16 mouse cellular contexts compared by ENCODE assay signal in the genomic region with DNA sequence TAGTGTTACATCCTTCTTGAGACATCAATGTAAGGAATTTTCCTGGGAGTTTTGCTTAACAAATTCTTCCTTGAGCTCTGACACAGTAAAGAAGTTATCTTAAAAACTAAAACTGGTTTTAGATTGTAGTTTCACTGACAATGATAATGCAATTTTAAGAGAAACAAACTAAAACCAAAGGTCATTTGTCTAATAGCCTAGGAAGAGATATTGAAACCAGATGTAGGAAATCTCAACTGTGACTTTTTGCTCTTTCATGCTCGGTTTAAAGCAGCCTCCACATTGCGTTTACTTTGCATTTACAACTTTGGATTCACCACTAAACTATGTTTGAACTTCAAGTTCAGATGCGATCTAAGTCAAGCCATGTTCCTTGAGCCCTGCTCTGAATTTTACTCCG. TPM values are rescaled to one million over a fixed set of nuclear protein-coding genes. Genes with fewer than 3 reads are reported as not detected.
A peak's percentile ranks its signal among the peaks of the same experiment; 100 is the strongest.
DNase-seq lines count a peak whose midpoint lies in the region; ATAC-seq and TF ChIP-seq lines count a peak whose summit lies in the region.
"Had no signal": no experiment of that assay in that cellular context is flagged by ENCODE, and none has a peak within 500 bp of the region (broad histone marks: within the 10 kb centered on the region; RNA-seq: fewer than 3 reads in every experiment).

No protein-coding gene starts in this region.

- WGBS in kidney, embryonic 16.5 days: 40% methylated on average over 4 of the region's 4 CpGs
- 56% methylated on average over 4 of the region's 4 CpGs for whole genome bisulfite sequencing in neural tube, embryonic 11.5 days

- H3K9ac ChIP-seq in kidney, embryonic 16.5 days (replicated peaks; ENCODE audit: low read length): no peak overlapping the region
- no peak overlapping the region for H3K9ac ChIP-seq in neural tube, embryonic 11.5 days (ENCODE audit: low read length)
- H3K9ac ChIP-seq: midbrain, embryonic 13.5 days had no signal

- peak overlapping the region; percentile 39; the same call in 1 of the 2 replicates for H3K4me2 ChIP-seq in kidney, embryonic 16.5 days (replicated peaks; ENCODE audit: low read depth, low read length)
- peak overlapping the region; percentile 29 for H3K4me2 ChIP-seq in neural tube, embryonic 11.5 days (ENCODE audit: low read depth)

- no peak for DNase-seq in kidney, postnatal 25 days
- peak; percentile 62 for DNase-seq in embryo, embryonic 10.5 days (ENCODE audit: low spot score)
- DNase-seq in neural tube, embryonic 11.5 days (ENCODE audit: low spot score): no peak
- DNase-seq in left cerebral cortex, postnatal 25 days (ENCODE audit: low spot score in 2 of 2): no peak
- no peak for DNase-seq in kidney, adult 11 months
- no peak for DNase-seq in thymus, postnatal 0 days (ENCODE audit: low spot score)
- DNase-seq: cerebellum, adult 9-11 months; heart, adult 2 months; heart, postnatal 4 days; kidney, adult 8-10 months; lung, postnatal 14 days; right cerebral cortex, postnatal 25 days; thymus, postnatal 25 days had no signal

- ATAC-seq in kidney, embryonic 16.5 days (ENCODE audit: low FRiP score, low TSS enrichment): no peak
- ATAC-seq in neural tube, embryonic 11.5 days (ENCODE audit: insufficient read depth, low FRiP score, low TSS enrichment): no peak

- H3K4me3 ChIP-seq in kidney, embryonic 16.5 days (ENCODE audit: low read length): no peak overlapping the region
- peak overlapping the region; percentile 44 for H3K4me3 ChIP-seq in embryonic fibroblast, embryonic 13.5 days (ENCODE audit: insufficient read depth, low read length)
- peak overlapping the region; percentile 25; the same call in 1 of the 2 replicates for H3K4me3 ChIP-seq in neural tube, embryonic 11.5 days (ENCODE audit: low read depth, low read length)
- H3K4me3 ChIP-seq: heart, adult 2 months; midbrain, embryonic 13.5 days had no signal

- intact Hi-C loops in left cerebral cortex, postnatal 25 days (cut with DNase I): loop anchor here (10.0 kb wide), 1 partner anchor 561 kb away; no protein-coding TSS in a partner anchor

- TF ChIP-seq CTCF in embryonic fibroblast, embryonic 13.5 days (IDR thresholded peaks at IDR 0.05; ENCODE audit: borderline replicate concordance, insufficient read depth, low read length): no peak

- H3K36me3 ChIP-seq in kidney, embryonic 16.5 days (ENCODE audit: insufficient read depth, low read length): no peaks in the 10 kb centered on the region
- H3K36me3 ChIP-seq in neural tube, embryonic 11.5 days (ENCODE audit: control insufficient read depth, insufficient read depth, low read length): no peaks in the 10 kb centered on the region
- H3K36me3 ChIP-seq: midbrain, embryonic 13.5 days had no signal

- H3K4me1 ChIP-seq in kidney, embryonic 16.5 days (ENCODE audit: insufficient read depth, low read length): peaks cover 10% of the 10 kb centered on the region
- peaks cover 2% of the 10 kb centered on the region; the same call in 1 of the 2 replicates for H3K4me1 ChIP-seq in embryonic fibroblast, embryonic 13.5 days (ENCODE audit: control insufficient read depth, insufficient read depth, low read length)
- no peaks in the 10 kb centered on the region for H3K4me1 ChIP-seq in neural tube, embryonic 11.5 days (ENCODE audit: control insufficient read depth, insufficient read depth, low read length)

- no peak for TF ChIP-seq POLR2A in embryonic fibroblast, embryonic 13.5 days (IDR thresholded peaks at IDR 0.05; ENCODE audit: low read depth, low read length)

- no peaks in the 10 kb centered on the region for H3K27me3 ChIP-seq in kidney, embryonic 16.5 days (ENCODE audit: insufficient read depth, low read length)
- no peaks in the 10 kb centered on the region for H3K27me3 ChIP-seq in neural tube, embryonic 11.5 days (ENCODE audit: control insufficient read depth, insufficient read depth, low read length)
- H3K27me3 ChIP-seq: midbrain, embryonic 13.5 days had no signal

- no peaks in the 10 kb centered on the region for H3K9me3 ChIP-seq in kidney, embryonic 16.5 days (ENCODE audit: low read length)
- no peaks in the 10 kb centered on the region for H3K9me3 ChIP-seq in neural tube, embryonic 11.5 days (ENCODE audit: control insufficient read depth, low read length)
- H3K9me3 ChIP-seq: midbrain, embryonic 13.5 days had no signal

- no peak overlapping the region for H3K27ac ChIP-seq in kidney, embryonic 16.5 days (ENCODE audit: low read length)
- peak overlapping the region; percentile 92 for H3K27ac ChIP-seq in embryonic fibroblast, embryonic 13.5 days (ENCODE audit: insufficient read depth, low read length)
- H3K27ac ChIP-seq in neural tube, embryonic 11.5 days (ENCODE audit: low read depth, low read length): no peak overlapping the region
- H3K27ac ChIP-seq: heart, adult 2 months; midbrain, embryonic 13.5 days had no signal

RNA-seq across cellular contexts. Expression of a gene that starts 1.0 kb away (rescaled TPM):
- polyA plus RNA-seq in kidney, embryonic 16.5 days (2015; fragmentation: Nextera tagmentation; extraction: Ambion mirVana): 24.1 and 25.1 TPM in 2 replicates
- polyA plus RNA-seq in embryonic fibroblast, embryonic 13.5 days (2011; ENCODE audit: insufficient read length, low read depth, missing spikeins): 53.9 and 79.6 TPM in 2 replicates
- polyA plus RNA-seq in neural tube, embryonic 11.5 days (2014; fragmentation: Nextera tagmentation; extraction: Ambion mirVana): 32.2 and 38.5 TPM in 2 replicates
- 10 to 100 TPM; 27.0 to 27.1 TPM for total RNA-seq in left cerebral cortex, postnatal 25 days (2021)
- polyA plus RNA-seq in thymus, postnatal 0 days (2015; fragmentation: Nextera tagmentation; extraction: Ambion mirVana): 0.66 TPM in 2 replicates

Comparison
In these comparisons a context has a peak if more than half of its experiments do, and no peak if none do; other contexts are left out.
1. RNA of a gene that starts 1.0 kb away (polyA plus RNA-seq): 53.9 to 79.6 TPM in embryonic fibroblast, embryonic 13.5 days, 32.2 to 38.5 TPM in neural tube, embryonic 11.5 days and 24.1 to 25.1 TPM in kidney, embryonic 16.5 days; 0.66 TPM in thymus, postnatal 0 days; every median in the first group is over 10 times any median in the second.